Mouse (Mus musculus) thymus, postnatal 36 days (tissue): Measurements from ENCODE around the gene Sdccag8.
"Not testable (repeated sequence)": the region's sequence is repeated elsewhere in the genome, so short reads cannot be mapped to it uniquely, and the experiment has no call there.

Source experiments
- DNase-seq, 2 experiments: peaks; one replicate each; pipeline ENCODE4 v3.0.0; 2022; ENCODE audit warnings: mixed read lengths in 2 of 2

Sdccag8 gene

DNA sequence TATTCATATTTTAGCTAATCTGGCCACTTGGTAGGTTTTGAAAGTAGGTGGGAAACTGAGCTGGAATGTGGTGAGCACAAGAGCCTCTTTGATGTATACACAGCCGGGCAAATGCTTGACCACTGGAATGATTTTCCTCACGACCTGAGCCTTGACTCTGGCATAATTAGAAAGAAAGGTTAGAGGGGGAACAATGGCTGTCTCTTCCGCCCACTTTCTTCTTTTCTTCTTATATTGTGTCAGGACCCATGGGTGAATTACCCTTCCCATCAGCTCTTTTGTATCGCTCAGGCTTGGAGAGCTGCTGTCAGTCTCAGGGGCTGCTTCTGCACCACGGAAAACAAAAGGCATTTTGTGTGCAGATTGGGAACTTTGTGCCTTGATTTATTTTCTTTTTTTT lies 65.6 kb downstream of the Sdccag8 start:
- no peak for DNase-seq

- no peak for DNase-seq
Observed at GRCm38 (mm10) chr1:176880943-176881342, 66.5 kb downstream of the Sdccag8 start.

DNA sequence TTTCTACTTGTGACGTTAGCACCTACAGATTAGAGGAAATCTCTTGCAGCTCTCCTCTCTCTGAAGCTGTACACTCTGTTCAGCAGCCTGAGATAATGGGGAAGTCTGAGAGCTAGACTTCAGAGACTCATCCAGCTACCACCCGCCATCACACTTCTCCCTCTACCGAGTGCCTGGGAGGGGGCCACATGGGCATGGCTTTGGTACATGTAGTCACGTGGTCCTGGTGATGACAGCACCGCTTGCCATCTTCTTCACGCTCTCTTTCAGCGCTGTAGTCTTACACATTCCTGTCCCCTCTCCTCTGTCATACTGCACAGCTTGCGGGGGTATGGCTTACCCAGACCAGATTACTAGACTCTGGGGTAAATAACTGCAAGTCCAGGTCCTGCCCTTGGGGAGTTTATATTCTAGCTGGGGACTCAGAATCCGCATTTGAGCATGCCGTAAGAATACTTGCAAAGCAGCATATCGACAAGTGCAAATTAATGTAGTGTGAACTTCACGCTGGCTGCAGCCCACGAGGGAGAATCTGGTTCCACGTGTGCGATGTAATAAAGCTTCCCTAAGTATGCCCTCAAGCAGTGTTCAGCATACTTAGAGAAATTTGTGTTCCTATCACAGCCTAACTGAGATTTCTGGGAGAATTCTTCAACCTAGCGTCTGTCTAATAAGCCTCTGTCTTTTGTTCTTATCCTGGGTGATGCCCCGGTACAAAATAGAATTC lies 70.9 kb downstream of the Sdccag8 start:
- DNase-seq, result no peak

DNA sequence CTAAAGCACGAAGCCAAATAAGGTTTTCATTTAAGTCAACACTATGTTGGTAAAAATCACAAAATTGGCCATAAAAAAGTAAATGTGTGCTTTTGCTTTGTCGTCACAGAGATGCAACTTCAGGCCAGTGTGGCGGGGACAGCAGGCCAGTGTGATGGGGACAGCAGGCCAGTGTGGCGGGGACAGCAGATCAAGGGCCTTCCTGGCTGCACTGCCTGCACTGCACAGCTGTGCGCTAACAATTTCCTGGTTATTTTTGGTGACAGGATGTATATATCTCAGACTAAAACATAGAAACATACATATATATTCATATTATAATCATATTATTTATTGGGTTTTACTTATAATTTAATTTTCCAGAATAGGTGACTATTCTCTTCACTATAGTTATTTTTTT lies 71.5 kb downstream of the Sdccag8 start:
- no peak for DNase-seq

GRCm38 (mm10) chr1:176903741-176904140 lies 89.3 kb downstream of the Sdccag8 start:
- no peak for DNase-seq

DNA sequence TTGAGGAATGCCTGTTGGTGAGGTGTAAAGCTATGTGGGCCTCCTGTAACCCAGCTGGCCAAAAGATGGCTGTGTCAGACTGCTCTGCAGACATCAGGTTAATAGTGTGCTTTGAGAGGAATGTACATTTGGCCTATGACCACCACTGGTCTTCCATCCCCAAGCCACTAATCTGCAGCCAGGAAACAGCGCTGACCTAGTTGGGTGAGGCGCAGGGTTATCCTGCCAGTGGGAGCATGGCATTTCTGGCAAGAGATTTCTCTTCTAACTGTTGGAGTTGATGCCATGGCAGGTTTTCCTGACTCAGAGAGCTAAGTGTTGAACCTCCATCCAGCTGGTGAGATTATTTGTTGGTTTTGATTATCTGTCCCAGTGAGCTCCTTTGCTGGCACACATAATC lies 101.5 kb downstream of the Sdccag8 start:
- no peak for DNase-seq

DNA sequence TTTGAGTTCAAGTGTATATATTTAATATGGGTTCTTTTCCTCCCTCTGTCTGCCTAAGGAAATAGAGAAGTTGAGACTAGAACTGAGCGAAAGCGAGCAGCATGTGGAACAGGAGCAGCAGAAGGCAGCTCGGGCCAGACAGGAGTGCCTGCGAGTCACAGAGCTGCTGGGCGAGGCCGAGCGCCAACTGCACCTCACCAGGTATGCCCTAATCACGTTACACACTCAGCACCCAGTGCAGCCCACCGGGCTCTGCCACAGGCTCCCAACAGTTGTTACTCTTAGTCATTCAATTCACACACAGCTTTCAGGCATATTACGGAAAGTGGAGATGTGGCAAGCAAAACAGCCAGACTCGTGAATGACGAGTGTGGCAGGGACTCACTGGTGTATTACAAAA lies 105.0 kb downstream of the Sdccag8 start:
- no peak for DNase-seq

DNA sequence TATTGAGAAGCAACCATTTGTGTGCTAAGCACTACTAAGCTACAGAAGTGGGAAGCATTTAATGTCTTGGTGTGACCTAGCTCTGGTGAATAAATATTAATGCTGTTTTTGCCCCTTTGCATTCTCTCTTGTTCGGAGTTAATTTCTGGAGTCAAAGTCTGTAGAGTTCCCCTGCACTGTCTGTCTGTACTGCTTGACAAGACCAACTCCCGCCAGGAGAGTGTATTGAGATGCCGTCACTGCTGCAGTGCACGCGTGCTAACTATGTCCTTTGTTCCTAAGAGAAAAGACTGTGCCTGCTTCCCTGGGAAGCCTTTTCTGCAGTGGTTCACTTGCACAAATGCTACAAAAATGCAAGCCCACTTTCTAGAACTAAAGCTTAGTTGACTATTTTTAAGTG lies 108.4 kb downstream of the Sdccag8 start:
- no peak for DNase-seq

- DNase-seq, result no peak
Observed at GRCm38 (mm10) chr1:176926009-176926408, 111.5 kb downstream of the Sdccag8 start.

DNA sequence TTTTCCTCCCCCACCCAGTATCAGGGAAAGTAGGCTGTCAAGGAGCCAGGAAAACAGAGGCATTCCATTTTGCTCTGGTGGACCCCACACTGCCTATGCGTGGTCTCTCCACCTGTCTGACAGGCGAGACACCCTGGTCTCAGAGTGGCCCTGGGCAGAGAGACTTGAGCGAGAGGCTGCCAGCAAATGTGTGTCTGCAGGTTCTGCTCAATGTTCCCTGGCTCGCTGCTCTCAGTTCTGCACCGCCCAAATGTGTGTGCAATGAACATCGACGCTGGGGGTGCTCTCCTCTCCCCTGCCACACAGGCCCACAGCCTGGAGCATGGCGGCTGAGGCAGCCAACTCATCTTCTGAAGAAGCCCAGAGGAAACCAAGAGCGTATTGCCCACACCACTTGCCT lies 112.9 kb downstream of the Sdccag8 start:
- DNase-seq, result no peak

DNA sequence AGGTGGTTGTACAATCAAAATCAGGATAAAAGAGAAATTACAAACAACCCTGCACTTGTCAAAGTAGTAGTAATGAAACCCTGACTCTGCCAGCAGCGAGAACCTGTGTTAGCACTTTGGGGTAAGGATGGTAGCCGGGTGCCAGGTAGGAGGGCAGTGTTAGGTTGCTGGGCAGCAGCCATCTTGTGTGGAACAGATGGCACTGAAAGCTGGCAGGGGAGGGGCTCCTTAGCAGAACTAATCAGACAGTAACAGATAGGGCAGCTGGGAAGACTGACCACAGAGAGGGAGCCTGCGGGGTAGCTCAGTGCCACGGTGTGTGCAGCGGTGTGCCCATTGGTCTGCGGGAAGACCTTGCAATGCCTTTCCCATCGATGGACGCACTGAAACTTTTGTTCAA lies 115.2 kb downstream of the Sdccag8 start:
- no peak for DNase-seq

- no peak for DNase-seq
Observed at GRCm38 (mm10) chr1:176930574-176930973, 116.1 kb downstream of the Sdccag8 start.

GRCm38 (mm10) chr1:176930981-176931500 lies 116.6 kb downstream of the Sdccag8 start:
- DNase-seq, result no peak

DNA sequence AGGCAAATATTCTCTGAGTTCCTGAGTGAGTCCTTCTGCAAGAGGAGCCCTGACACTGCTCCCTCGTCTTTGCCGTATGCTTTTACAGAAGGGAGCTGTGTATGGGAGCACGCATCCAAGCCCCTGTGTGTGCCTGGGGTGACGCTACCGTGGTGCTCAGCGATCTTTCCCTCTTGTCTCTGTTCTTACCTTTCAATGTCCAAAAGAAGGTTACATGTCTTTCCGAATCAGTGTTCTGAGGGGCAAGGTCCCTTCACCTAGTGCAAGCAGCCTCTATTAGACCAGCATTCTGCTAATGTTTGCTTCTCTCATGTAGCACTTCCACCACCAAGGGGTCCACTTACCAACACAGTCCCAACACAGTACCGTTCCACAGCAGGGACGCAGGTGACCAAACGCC lies 117.1 kb downstream of the Sdccag8 start:
- DNase-seq, result no peak

DNA sequence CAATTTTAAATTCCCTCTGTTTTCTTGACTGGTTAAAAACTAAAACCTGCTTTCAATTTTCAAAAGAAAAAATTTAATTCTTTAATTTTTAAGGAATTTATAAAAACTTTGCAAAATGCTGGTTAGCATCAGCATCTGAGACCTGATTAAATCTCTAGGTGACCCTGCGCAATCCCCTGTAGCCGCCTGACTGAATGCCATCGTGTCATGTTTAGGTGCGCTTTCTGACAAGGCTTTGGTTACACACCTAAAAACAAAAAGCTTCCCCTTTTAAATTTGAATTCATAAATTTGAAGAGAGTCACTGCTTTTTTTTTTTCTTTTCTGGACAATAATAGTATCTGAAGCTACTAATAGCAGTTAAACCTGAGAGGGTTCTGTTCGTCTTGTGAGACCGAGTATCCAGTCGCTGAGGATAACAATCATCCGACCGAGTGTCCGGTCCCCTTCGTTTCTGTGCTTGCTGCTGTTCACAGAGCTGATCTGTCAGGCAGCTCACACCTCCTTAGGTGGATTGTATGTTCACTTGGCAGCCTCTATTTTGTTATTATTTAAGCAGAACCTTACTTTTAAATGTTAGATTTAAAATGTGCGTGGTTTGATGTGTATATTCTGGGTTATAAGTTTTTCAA lies 118.0 kb downstream of the Sdccag8 start:
- DNase-seq, result no peak

DNA sequence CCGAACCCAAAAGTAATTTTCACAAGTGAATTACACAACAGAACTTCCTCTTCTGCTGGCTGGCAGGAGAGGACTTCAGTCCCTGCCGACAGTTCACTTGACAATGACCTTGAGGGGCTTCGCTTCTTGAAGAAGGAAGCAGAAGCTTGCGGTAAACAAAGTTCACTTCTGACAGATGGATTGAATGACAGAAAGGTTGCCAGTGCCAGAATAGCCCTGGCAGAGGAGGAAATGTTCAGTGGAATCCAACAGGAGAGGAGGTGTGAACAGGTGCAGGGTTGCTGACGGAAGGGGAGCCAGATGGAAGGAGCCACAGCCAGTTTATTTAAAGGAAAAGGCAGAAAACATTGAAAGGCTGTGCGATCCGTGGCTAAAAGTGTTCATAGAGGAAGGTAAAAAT lies 118.9 kb downstream of the Sdccag8 start:
- DNase-seq, result no peak

- no peak for DNase-seq
Observed at GRCm38 (mm10) chr1:176934043-176934762, 119.7 kb downstream of the Sdccag8 start.

DNA sequence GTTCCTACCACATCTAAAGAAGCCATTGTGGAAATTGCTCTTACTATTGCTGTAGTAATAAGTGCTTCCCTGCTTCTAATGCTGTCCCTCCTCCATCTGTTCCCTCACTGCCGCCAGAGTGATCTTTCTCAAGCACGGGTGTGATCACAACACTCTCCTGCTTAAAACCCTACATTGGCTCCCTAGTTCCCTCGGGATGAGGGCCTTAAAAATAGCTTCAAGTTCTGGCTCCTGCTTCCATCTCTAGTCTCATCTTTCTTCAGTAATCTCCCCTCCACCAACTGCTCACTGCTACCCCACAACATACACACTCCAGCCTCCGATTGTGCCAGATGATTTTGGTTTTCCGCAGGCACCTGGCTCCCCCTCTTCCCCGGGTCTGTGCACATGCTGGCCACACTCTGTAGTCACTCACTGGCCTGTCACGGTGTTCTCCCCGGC lies 125.5 kb downstream of the Sdccag8 start:
- no peak for DNase-seq

DNA sequence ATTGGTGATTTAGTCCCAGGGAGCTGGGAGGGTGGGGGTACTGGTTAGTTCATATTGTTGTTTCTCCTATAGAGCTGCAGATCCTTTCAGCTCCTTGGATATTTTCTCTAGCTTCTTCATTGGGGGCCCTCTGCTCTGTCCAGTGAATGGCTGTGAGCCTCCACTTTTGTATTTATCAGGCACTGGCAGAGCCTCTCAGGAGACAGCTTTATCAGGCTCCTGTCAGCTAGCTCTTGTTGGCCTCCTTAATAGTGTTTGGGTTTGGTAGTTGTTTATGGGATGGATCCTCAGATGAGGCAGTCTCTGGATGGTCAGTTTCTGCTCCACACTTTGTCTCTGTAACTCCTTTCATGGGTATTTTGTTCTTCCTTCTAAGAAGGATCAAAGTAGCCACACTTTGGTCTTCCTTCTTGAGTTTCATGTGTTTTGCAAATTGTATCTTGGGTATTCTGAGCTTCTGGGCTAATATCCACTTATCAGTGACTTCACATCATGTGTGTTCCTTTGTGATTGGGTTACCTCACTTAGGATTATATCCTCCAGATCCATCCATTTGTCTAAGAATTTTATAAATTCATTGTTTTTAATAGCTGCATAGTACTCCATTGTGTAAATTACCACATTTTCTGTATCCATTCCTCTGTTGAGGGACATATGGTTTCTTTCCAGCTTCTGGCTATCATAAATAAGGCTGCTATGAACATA lies 127.0 kb downstream of the Sdccag8 start:
- not testable (repeated sequence) for DNase-seq

DNA sequence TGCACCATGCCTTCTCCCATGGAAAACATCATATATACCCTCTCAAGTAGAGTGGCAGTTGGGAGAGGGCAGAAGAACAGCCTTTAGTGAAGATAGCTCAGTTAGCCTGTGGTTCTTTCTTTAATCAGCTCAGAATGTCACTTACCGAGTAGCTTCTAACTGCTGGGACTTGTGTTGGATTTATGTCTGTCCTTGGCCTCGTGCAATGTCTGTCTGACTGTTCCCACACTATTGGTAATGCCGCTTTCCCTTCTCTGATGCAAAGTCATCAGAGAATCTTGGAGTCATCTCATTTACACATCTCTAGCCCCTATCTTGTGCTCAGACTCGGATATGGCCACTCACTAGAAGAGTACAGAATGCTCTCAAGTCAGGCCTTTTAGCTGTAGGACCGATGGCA lies 128.7 kb downstream of the Sdccag8 start:
- DNase-seq, result no peak

GRCm38 (mm10) chr1:176943987-176944386 lies 129.5 kb downstream of the Sdccag8 start:
- DNase-seq, result no peak

DNA sequence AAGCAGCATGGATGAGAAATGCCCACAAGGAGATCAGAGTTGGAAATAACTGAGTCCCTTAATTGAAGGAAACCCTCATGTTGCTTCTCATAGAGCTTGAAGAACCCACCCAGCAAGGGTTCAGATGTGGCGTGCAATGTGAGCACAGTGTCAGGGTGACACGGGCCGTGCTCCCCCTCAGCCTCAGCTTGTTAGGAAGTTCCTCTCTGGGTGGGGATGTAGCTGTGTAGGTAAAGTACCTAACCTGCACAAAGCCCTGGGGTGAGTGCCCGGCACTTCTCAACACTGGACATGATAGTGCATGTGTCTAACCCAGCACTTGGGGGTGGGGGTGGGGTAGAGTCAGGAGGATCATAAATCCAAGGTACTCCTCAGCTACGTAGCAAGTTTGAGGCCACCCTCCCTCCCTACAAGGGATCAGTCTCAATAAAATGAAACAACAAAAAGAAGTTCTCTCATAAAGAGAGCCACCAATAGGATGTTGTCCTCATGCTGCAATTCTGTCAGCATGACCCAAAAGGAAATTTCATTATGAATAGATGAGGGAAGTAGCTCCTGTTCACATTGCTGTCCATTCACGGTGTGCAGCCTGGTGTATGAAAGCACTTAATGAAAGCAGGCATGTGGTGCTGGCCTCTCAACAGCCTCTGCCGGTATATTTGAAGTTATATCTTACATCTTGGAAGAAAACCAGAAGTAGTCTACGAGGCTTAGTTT lies 130.2 kb downstream of the Sdccag8 start:
- peak; percentile 46 to 66 for DNase-seq

DNA sequence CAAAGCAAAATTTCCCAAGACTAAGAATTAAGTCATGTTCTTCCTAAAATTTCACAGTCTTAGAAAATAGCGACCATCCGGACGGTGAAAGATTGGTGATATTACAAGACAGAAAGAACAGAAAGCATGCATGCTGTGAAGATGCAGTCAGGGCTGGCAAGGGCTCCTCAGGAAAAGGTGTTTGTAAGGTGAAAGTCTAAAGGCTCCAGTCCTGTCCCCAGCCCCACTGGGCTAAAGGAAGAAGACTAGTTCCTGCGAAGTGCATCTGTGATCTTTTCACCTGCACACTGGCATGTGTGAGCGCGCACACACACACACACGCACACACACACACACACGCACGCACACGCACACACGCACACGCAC lies 130.7 kb downstream of the Sdccag8 start:
- DNase-seq, result no peak
